Mouse (Mus musculus): Measurements from ENCODE around the gene Pate3. TPM values are rescaled to one million over a fixed set of nuclear protein-coding genes. Genes with fewer than 3 reads are reported as not detected.

Pate3 gene
- polyA plus RNA-seq (2021; fragmentation: Nextera tagmentation), result not detected in 2 replicates
- long read RNA-seq, experiment 1, result 0 reads
- long read RNA-seq, experiment 2, result 0 reads

DNA sequence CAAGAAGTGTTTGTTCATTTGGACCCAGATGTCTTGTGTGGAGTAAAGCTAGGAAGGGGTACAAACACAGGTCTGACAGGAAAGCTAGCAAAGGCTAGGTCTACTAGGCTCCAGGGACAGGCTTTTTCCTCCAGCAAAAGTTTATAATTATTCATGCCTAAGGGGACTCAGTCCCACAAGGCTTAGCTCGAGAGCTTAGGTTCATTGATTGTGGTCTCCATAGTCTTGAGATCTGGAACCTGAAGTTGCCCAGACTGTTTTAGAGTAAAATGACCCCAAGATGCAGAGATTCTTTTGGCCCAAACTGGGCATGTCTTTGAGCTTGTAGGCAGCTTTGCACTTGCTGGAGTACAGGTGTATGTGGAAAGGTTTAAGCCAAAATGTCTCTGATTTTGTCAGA, at the start of gene Pate3:
TSS of gene Pate3 (minus strand) at position 101 of the 400 bp plus-strand sequence.

DNA sequence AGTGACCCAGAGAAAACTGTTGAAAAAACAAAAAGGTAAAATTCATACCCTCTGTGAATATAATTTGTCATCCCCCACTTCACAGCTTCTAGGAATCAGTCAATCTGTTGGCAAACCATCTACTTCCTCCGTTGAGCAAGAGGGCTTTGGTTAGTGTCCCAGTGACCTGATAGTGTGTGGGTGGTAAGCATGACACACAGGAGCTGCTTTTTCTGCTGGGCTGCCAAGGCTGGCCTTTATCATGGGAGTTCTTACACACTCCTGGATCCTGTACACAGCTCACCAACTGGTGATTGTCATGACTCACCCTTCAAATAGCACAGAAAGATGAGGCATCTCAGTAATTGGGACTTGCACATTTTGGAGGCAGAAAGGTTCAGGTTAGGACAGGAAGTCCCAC, 39.0 kb upstream of the Pate3 start, which contains the start of gene Pate1:
TSS of gene Pate1 (minus strand) at position 378 of the 400 bp plus-strand sequence.

DNA sequence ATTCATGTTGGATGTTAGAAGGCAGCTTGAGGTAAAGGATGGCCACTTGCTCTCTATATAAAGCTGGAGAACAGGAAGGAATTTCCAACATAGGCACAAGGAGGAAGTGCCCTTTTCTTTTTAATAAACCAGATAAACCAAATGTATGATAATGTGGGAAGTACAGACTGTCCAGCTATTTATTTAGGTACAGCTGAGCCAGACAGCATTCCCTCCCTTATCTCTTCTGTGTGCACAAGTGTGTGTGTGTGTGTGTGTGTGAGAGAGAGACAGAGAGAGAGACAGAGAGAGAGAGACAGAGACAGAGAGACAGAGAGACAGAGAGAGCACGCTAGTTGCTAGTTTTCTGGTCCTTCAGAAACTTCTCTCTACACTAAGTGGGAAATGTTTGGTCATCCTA, 36.2 kb downstream of the Pate3 start, which contains the start of gene Pate4:
TSS of gene Pate4 (minus strand) at position 101 of the 400 bp plus-strand sequence.

Other genes starting within 250 kb of the Pate3 start
- gene Cdon, start 227.1 kb downstream of the Pate3 start, polyA plus RNA-seq (2021; fragmentation: Nextera tagmentation), result 0.45 and 0.52 TPM in 2 replicates
- gene Gm1113, start 129.9 kb downstream of the Pate3 start, polyA plus RNA-seq (2021; fragmentation: Nextera tagmentation), result not detected in 2 replicates
- 17.9 and 21.0 TPM in 2 replicates for gene Ddx25, start 89.7 kb downstream of the Pate3 start, polyA plus RNA-seq (2021; fragmentation: Nextera tagmentation)
- 4.7 and 6.0 TPM in 2 replicates for gene Pus3, start 89.6 kb downstream of the Pate3 start, polyA plus RNA-seq (2021; fragmentation: Nextera tagmentation)
- gene Pate2, start 77.9 kb downstream of the Pate3 start, polyA plus RNA-seq (2021; fragmentation: Nextera tagmentation), result 0.23 and 0.25 TPM in 2 replicates
- 4.0 and 5.2 TPM in 2 replicates for gene Hyls1, start 77.8 kb downstream of the Pate3 start, polyA plus RNA-seq (2021; fragmentation: Nextera tagmentation)
- gene Pate4, start 36.3 kb downstream of the Pate3 start, polyA plus RNA-seq (2021; fragmentation: Nextera tagmentation), result not detected in 2 replicates
- not detected in 2 replicates for gene Pate1, start 39.2 kb upstream of the Pate3 start, polyA plus RNA-seq (2021; fragmentation: Nextera tagmentation)
- gene Gm17677, start 92.8 kb upstream of the Pate3 start, polyA plus RNA-seq (2021; fragmentation: Nextera tagmentation), result not detected in 2 replicates
- gene Gm17727, start 129.9 kb upstream of the Pate3 start, polyA plus RNA-seq (2021; fragmentation: Nextera tagmentation), result not detected in 2 replicates
- gene Gm27235, start 141.9 kb upstream of the Pate3 start, polyA plus RNA-seq (2021; fragmentation: Nextera tagmentation), result not detected in 2 replicates
- gene D730048I06Rik, start 141.9 kb upstream of the Pate3 start, polyA plus RNA-seq (2021; fragmentation: Nextera tagmentation), result not detected in 2 replicates
- not detected in 2 replicates for gene 9230110F15Rik, start 195.9 kb upstream of the Pate3 start, polyA plus RNA-seq (2021; fragmentation: Nextera tagmentation)

All from layer of hippocampus, adult 6 months (tissue).